Mouse (Mus musculus): ENCODE results near the gene Cnot6l. TPM values are rescaled to one million over a fixed set of nuclear protein-coding genes. Genes with fewer than 3 reads are reported as not detected.
A peak's percentile ranks its signal among the peaks of the same experiment; 100 is the strongest.

Cnot6l gene
- polyA plus RNA-seq, 1 experiment = 4.7 TPM

- H3K4me3 ChIP-seq (ENCODE audit: control insufficient read depth, low read depth, low read length) = no peak overlapping the region
- H3K36me3 ChIP-seq (ENCODE audit: control insufficient read depth, insufficient read depth, low read length) = no peaks in the 10 kb centered on the region
- no peaks in the 10 kb centered on the region for H3K27me3 ChIP-seq (ENCODE audit: control insufficient read depth, insufficient read depth, low read length)
- TF ChIP-seq POLR2A (IDR thresholded peaks at IDR 0.05; ENCODE audit: control insufficient read depth, low read depth, low read length) (no peak), CTCF (IDR thresholded peaks at IDR 0.05; ENCODE audit: control insufficient read depth, insufficient read depth, insufficient replicate concordance, low read depth, low read length) (no peak)
- peaks cover 5% of the 10 kb centered on the region; the same call in 1 of the 2 replicates for H3K4me1 ChIP-seq (ENCODE audit: control insufficient read depth, insufficient read depth, low read length)
- no peak overlapping the region for H3K27ac ChIP-seq (ENCODE audit: control insufficient read depth, insufficient read depth, low read depth, low read length)
These were observed 12.9 kb upstream of the Cnot6l start for GRCm38 (mm10) chr5:96176879-96177358.

GRCm38 (mm10) chr5:96176121-96176520 lies 12.2 kb upstream of the Cnot6l start:
- no peaks in the 10 kb centered on the region for H3K27me3 ChIP-seq (ENCODE audit: control insufficient read depth, insufficient read depth, low read length)
- no peaks in the 10 kb centered on the region for H3K36me3 ChIP-seq (ENCODE audit: control insufficient read depth, insufficient read depth, low read length)
- peaks cover 5% of the 10 kb centered on the region; the same call in 1 of the 2 replicates for H3K4me1 ChIP-seq (ENCODE audit: control insufficient read depth, insufficient read depth, low read length)
- H3K4me3 ChIP-seq (ENCODE audit: control insufficient read depth, low read depth, low read length) = no peak overlapping the region
- H3K27ac ChIP-seq (ENCODE audit: control insufficient read depth, insufficient read depth, low read depth, low read length) = no peak overlapping the region
- TF ChIP-seq CTCF (IDR thresholded peaks at IDR 0.05; ENCODE audit: control insufficient read depth, insufficient read depth, insufficient replicate concordance, low read depth, low read length) (no peak), POLR2A (IDR thresholded peaks at IDR 0.05; ENCODE audit: control insufficient read depth, low read depth, low read length) (no peak)

GRCm38 (mm10) chr5:96171765-96172164 lies 7.8 kb upstream of the Cnot6l start:
- no peaks in the 10 kb centered on the region for H3K36me3 ChIP-seq (ENCODE audit: control insufficient read depth, insufficient read depth, low read length)
- peaks cover under 1% of the 10 kb centered on the region; the same call in 1 of the 2 replicates for H3K4me1 ChIP-seq (ENCODE audit: control insufficient read depth, insufficient read depth, low read length)
- no peak overlapping the region for H3K27ac ChIP-seq (ENCODE audit: control insufficient read depth, insufficient read depth, low read depth, low read length)
- H3K4me3 ChIP-seq (ENCODE audit: control insufficient read depth, low read depth, low read length) = no peak overlapping the region
- no peaks in the 10 kb centered on the region for H3K27me3 ChIP-seq (ENCODE audit: control insufficient read depth, insufficient read depth, low read length)
- no peak for TF ChIP-seq CTCF (IDR thresholded peaks at IDR 0.05; ENCODE audit: control insufficient read depth, insufficient read depth, insufficient replicate concordance, low read depth, low read length)
- TF ChIP-seq POLR2A (IDR thresholded peaks at IDR 0.05; ENCODE audit: control insufficient read depth, low read depth, low read length) = no peak

- no peaks in the 10 kb centered on the region for H3K36me3 ChIP-seq (ENCODE audit: control insufficient read depth, insufficient read depth, low read length)
- H3K27me3 ChIP-seq (ENCODE audit: control insufficient read depth, insufficient read depth, low read length) = no peaks in the 10 kb centered on the region
- no peak overlapping the region for H3K4me3 ChIP-seq (ENCODE audit: control insufficient read depth, low read depth, low read length)
- H3K27ac ChIP-seq (ENCODE audit: control insufficient read depth, insufficient read depth, low read depth, low read length) = no peak overlapping the region
- H3K4me1 ChIP-seq (ENCODE audit: control insufficient read depth, insufficient read depth, low read length) = no peaks in the 10 kb centered on the region
- TF ChIP-seq POLR2A (IDR thresholded peaks at IDR 0.05; ENCODE audit: control insufficient read depth, low read depth, low read length) = no peak
- TF ChIP-seq CTCF (IDR thresholded peaks at IDR 0.05; ENCODE audit: control insufficient read depth, insufficient read depth, insufficient replicate concordance, low read depth, low read length) = no peak
These were observed 6.5 kb upstream of the Cnot6l start for GRCm38 (mm10) chr5:96170443-96170842.

GRCm38 (mm10) chr5:96166761-96167160 lies 2.8 kb upstream of the Cnot6l start:
- Histone ChIP-seq H3K4me3 (ENCODE audit: control insufficient read depth, low read depth, low read length) (no peak overlapping the region), H3K4me1 (ENCODE audit: control insufficient read depth, insufficient read depth, low read length) (peaks cover 5% of the 10 kb centered on the region), H3K27me3 (ENCODE audit: control insufficient read depth, insufficient read depth, low read length) (no peaks in the 10 kb centered on the region), H3K27ac (ENCODE audit: control insufficient read depth, insufficient read depth, low read depth, low read length) (no peak overlapping the region), H3K36me3 (ENCODE audit: control insufficient read depth, insufficient read depth, low read length) (no peaks in the 10 kb centered on the region)
- TF ChIP-seq CTCF (IDR thresholded peaks at IDR 0.05; ENCODE audit: control insufficient read depth, insufficient read depth, insufficient replicate concordance, low read depth, low read length) (no peak), POLR2A (IDR thresholded peaks at IDR 0.05; ENCODE audit: control insufficient read depth, low read depth, low read length) (no peak)

- Histone ChIP-seq H3K4me1 (ENCODE audit: control insufficient read depth, insufficient read depth, low read length) (peaks cover 5% of the 10 kb centered on the region), H3K27me3 (ENCODE audit: control insufficient read depth, insufficient read depth, low read length) (no peaks in the 10 kb centered on the region), H3K27ac (ENCODE audit: control insufficient read depth, insufficient read depth, low read depth, low read length) (peak overlapping the region; percentile 95), H3K36me3 (ENCODE audit: control insufficient read depth, insufficient read depth, low read length) (no peaks in the 10 kb centered on the region), H3K4me3 (ENCODE audit: control insufficient read depth, low read depth, low read length) (peak overlapping the region; percentile 97; the same call in 1 of the 2 replicates)
- TF ChIP-seq POLR2A (IDR thresholded peaks at IDR 0.05; ENCODE audit: control insufficient read depth, low read depth, low read length) (no peak), CTCF (IDR thresholded peaks at IDR 0.05; ENCODE audit: control insufficient read depth, insufficient read depth, insufficient replicate concordance, low read depth, low read length) (no peak)
These were observed 463 bp downstream of the Cnot6l start for GRCm38 (mm10) chr5:96163396-96164020.

GRCm38 (mm10) chr5:96162399-96163331 lies 1.3 kb downstream of the Cnot6l start:
- H3K4me1 ChIP-seq (ENCODE audit: control insufficient read depth, insufficient read depth, low read length) = peaks cover 5% of the 10 kb centered on the region
- peak overlapping the region; percentile 95 for H3K27ac ChIP-seq (ENCODE audit: control insufficient read depth, insufficient read depth, low read depth, low read length)
- no peaks in the 10 kb centered on the region for H3K27me3 ChIP-seq (ENCODE audit: control insufficient read depth, insufficient read depth, low read length)
- TF ChIP-seq CTCF (IDR thresholded peaks at IDR 0.05; ENCODE audit: control insufficient read depth, insufficient read depth, insufficient replicate concordance, low read depth, low read length) = no peak
- peak; percentile 63 for TF ChIP-seq POLR2A (IDR thresholded peaks at IDR 0.05; ENCODE audit: control insufficient read depth, low read depth, low read length)
- no peaks in the 10 kb centered on the region for H3K36me3 ChIP-seq (ENCODE audit: control insufficient read depth, insufficient read depth, low read length)
- H3K4me3 ChIP-seq (ENCODE audit: control insufficient read depth, low read depth, low read length) = peak overlapping the region; percentile 97
